Mouse (Mus musculus): ENCODE measurements around the gene Tbxas1.
A peak's percentile ranks its signal among the peaks of the same experiment; 100 is the strongest.

Tbxas1 gene

DNA sequence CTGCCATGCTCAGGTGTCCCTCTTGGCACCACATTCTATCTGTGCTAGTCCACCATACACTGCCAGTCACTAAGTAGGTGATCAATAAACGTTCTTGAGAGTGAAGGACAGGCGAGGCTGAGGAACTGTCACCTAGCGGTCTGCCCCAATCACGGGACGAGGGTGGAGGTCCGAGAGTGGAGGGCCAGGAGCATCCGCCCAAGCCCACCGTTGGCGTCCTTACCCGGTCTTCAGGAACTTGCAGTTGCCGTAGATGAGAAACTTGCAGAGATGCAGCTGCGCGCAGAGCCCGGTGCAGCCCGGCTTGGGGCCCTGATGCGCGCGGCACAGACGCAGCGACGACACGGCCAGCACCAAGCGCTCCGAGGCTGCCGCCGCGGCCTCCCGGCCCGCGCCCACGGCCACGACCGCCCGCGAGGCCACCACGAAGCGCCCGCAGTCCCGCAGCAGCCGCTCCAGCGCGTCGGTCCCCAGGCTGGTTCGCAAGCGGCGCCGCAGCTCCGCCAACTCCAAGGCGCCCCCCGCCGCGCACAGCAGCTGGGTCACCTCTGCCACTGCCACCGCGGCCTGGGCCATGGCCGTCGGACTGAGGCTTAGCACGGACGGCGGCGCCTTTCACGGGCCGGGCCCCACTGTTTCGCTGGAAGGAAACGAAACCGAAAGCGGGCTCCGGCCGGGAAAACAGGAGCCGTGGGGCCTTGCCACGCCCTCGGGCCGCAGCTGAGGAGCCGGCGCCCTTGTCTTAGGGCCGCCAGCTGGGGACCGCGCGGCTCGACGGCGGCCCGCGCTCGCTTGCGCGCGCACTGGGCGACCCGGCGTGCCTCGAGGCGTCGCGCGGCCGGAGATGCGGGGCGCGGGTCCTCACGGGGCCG lies 242.6 kb downstream of the Tbxas1 start, which contains the start of gene Parp12:
Gene Parp12 (minus strand): TSS at position 766 of the 872 bp plus-strand sequence.
- peak; percentile 14 to 22 for DNase-seq (ENCODE audit: low spot score in 2 of 2)

DNA sequence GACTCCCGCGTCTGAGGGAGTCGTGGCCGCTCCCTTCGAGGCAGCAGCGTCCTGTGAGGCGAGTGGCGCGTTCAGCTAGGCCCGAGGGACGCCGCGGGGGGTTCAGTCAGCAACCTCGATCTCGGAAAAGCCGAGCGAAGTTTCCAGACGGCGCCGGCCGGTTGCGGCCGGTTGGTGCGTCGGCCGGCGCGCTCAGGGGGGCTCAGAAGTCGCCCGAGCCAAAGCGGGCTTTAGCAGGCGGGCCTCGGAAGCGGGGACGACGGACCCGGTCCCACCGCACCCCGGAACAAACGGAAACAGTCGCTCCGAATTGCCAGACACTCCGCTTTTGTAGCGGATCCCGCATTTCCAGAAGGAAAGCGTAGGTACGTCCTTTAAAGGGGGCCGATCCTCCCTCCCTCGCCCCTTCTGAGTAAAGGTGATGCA lies 243.3 kb downstream of the Tbxas1 start:
- DNase-seq (ENCODE audit: low spot score in 2 of 2) = no peak

DNA sequence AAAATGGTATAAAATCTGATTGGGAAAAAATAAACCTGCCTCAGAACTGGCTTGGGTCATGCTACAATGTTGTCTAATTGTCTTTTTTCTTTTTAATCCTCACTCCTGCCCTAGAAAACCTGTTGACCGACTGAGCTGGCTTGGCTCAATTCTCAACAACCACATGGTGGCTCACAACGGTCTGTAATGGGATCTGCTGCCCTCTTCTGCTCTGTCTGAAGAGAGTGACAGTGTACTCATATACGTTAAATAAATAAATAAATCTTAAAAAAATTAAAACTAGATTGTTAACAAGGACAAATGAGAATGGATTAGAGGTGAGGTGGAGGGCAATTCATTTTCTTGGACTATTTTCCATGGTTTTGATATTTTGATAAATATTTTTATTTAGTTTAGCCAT lies 245.5 kb downstream of the Tbxas1 start:
- DNase-seq (ENCODE audit: low spot score in 2 of 2) = no peak

DNA sequence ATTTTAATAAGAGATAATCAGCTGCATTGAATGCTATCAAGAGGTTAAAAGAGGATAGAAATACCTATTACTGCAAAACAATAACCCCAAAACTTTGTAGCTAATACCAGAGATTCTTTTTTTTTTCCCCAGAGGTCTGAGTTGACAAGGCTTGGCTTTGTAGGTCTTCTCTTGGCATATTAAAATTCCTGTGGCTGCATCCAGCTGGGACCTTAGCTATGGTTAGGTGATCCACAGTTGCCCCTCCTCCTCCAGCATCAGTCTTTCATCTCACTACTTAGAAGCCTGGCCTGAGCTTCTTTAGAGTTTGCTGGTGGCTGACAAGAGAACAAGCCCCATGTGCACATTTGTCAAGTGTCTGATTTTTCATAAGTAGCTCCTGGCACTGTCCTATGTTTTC lies 249.5 kb downstream of the Tbxas1 start:
- DNase-seq (ENCODE audit: low spot score in 2 of 2) = no peak

DNA sequence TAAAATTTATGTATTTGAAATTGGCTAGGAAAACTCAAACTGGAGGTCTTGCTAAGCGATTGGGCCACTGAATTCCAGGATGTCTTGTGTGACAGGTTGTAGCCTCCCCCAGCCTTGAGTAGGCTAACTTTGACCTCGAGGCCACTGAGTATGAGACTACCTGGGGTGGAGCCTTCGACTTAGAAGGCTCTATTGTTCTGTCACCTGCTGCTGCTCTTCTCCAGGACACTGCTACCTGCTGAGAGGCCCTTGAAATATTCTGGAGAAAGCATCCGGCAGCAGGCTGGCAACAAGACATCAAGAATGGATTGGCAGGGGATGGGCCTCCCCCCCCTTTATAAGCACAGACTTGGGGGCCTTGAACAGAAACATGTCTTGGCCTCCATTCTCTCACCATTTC lies 256.3 kb downstream of the Tbxas1 start:
- DNase-seq (ENCODE audit: low spot score in 2 of 2) = no peak

DNA sequence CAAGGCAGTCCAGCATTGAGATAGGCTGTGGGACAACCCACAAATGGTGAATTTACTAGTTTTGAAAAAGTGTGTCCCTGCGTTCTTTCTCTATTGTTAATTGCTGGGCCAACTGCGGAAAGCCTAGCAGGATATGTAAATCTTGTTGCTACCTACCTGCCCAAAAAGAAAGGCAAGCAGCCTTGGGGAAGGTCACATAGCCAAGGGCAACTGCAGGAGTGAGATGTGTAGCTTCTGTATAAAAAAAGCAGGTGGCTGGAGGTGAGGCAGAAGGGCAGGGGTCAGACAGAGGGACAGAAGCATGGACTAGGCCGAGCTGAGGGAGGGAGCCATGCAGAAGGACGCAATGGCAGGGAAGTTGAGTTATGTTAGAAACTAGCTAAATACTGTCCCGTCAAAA lies 257.4 kb downstream of the Tbxas1 start:
- DNase-seq (ENCODE audit: low spot score in 2 of 2) = no peak
